Mouse (Mus musculus) liver, adult 2 months (tissue): ENCODE measurements at regions not wholly inside any gene's neighbourhood (a gene's known extent, or its start where the extent isn't known, plus 50 kb on each side); places are given as distances from the start of the nearest gene placed in this dataset.

Source experiments
- CTCF ChIP-seq: fragments of 200-500 bp; IDR thresholded peaks from 2 replicates; pipeline ENCODE4 v1.5.1; 2011; ENCODE audit warnings: low read depth, low read length, control low read depth
- POLR2A ChIP-seq: fragments of 200-500 bp; IDR thresholded peaks from 2 replicates; pipeline ENCODE4 v1.6.1; 2011; ENCODE audit warnings: low read length, control low read depth; ENCODE audit not compliant: insufficient read depth; ENCODE audit errors: extremely low read depth

- 0 out of 2 replicates have a peak, but pooled peaks have one; percentile 28 for TF ChIP-seq POLR2A
- TF ChIP-seq CTCF: no peak
Observed at GRCm38 (mm10) chr3:121902246-121902645, 50.1 kb upstream of the Arhgap29 start.
